Mouse (Mus musculus) cerebral cortex, adult 2 months (tissue): ENCODE results near the gene Unc13b.

Experiments
- WGBS: fragments of 180-500 bp; shearing (Covaris S2); methylation state at CpG from one replicate; pipeline ENCODE4 v1.1.7; 2018; 5-methylcytosine and 5-hydroxymethylcytosine counted together

The Unc13b gene

GRCm38 (mm10) chr4:43058753-43059654 is at the start of gene Unc13b:
Gene Unc13b (plus strand): TSS chr4:43058953.
- WGBS, result under 1% methylated on average over 87 of the region's 90 CpGs

GRCm38 (mm10) chr4:43010161-43011038 is 48.4 kb upstream of the Unc13b start, which contains the start of gene Fancg:
Gene Fancg (minus strand): TSS chr4:43010506.
- WGBS, result 2% methylated on average over 37 of the region's 37 CpGs

- 98% methylated on average over 1 of the region's 1 CpGs for WGBS
Measured at GRCm38 (mm10) chr4:43012091-43012490, 46.7 kb upstream of the Unc13b start.

GRCm38 (mm10) chr4:43018156-43018555 is 40.6 kb upstream of the Unc13b start:
- 94% methylated on average over 4 of the region's 4 CpGs for WGBS

GRCm38 (mm10) chr4:43019176-43019575 is 39.6 kb upstream of the Unc13b start:
- 86% methylated on average over 10 of the region's 10 CpGs for WGBS

GRCm38 (mm10) chr4:43019641-43020465 is 38.9 kb upstream of the Unc13b start:
- 92% methylated on average over 23 of the region's 23 CpGs for WGBS

- WGBS, result 85% methylated on average over 16 of the region's 16 CpGs
Measured at GRCm38 (mm10) chr4:43020876-43021275, 37.9 kb upstream of the Unc13b start.

- 74% methylated on average over 17 of the region's 17 CpGs for WGBS
Measured at GRCm38 (mm10) chr4:43021341-43021740, 37.4 kb upstream of the Unc13b start.

- WGBS, result 73% methylated on average over 14 of the region's 14 CpGs
Measured at GRCm38 (mm10) chr4:43024673-43025072, 34.1 kb upstream of the Unc13b start.

GRCm38 (mm10) chr4:43025084-43025960 is 33.4 kb upstream of the Unc13b start, which contains the start of gene Pigo:
Gene Pigo (minus strand): TSS chr4:43025819.
- WGBS, result 6% methylated on average over 42 of the region's 42 CpGs

GRCm38 (mm10) chr4:43029121-43029520 is 29.6 kb upstream of the Unc13b start:
- WGBS, result 77% methylated on average over 7 of the region's 7 CpGs

- WGBS, result 91% methylated on average over 9 of the region's 9 CpGs
Measured at GRCm38 (mm10) chr4:43029749-43030148, 29.0 kb upstream of the Unc13b start.

GRCm38 (mm10) chr4:43030352-43030751 is 28.4 kb upstream of the Unc13b start:
- WGBS, result 78% methylated on average over 9 of the region's 9 CpGs

GRCm38 (mm10) chr4:43030780-43031230 is 27.9 kb upstream of the Unc13b start:
- WGBS, result under 1% methylated on average over 28 of the region's 28 CpGs

GRCm38 (mm10) chr4:43031237-43031995 is 27.3 kb upstream of the Unc13b start, which contains the start of gene Stoml2:
Gene Stoml2 (minus strand): TSS chr4:43031710.
- WGBS, result 1% methylated on average over 38 of the region's 38 CpGs

GRCm38 (mm10) chr4:43032501-43032900 is 26.3 kb upstream of the Unc13b start:
- WGBS, result 86% methylated on average over 1 of the region's 1 CpGs

- 85% methylated on average over 14 of the region's 14 CpGs for WGBS
Measured at GRCm38 (mm10) chr4:43033481-43033880, 25.3 kb upstream of the Unc13b start.

- WGBS, result 84% methylated on average over 6 of the region's 6 CpGs
Measured at GRCm38 (mm10) chr4:43035851-43036250, 22.9 kb upstream of the Unc13b start.

- 86% methylated on average over 10 of the region's 10 CpGs for WGBS
Measured at GRCm38 (mm10) chr4:43036356-43036755, 22.4 kb upstream of the Unc13b start.
